Mouse (Mus musculus) lung, postnatal 36 days (tissue): Measurements from ENCODE around the gene Ccdc84.
"Not testable (repeated sequence)": the region's sequence is repeated elsewhere in the genome, so short reads cannot be mapped to it uniquely, and the experiment has no call there.

Experiments used
- DNase-seq: peaks from one replicate; pipeline ENCODE4 v3.0.0; 2022; ENCODE audit warnings: mixed read lengths

The Ccdc84 gene

DNA sequence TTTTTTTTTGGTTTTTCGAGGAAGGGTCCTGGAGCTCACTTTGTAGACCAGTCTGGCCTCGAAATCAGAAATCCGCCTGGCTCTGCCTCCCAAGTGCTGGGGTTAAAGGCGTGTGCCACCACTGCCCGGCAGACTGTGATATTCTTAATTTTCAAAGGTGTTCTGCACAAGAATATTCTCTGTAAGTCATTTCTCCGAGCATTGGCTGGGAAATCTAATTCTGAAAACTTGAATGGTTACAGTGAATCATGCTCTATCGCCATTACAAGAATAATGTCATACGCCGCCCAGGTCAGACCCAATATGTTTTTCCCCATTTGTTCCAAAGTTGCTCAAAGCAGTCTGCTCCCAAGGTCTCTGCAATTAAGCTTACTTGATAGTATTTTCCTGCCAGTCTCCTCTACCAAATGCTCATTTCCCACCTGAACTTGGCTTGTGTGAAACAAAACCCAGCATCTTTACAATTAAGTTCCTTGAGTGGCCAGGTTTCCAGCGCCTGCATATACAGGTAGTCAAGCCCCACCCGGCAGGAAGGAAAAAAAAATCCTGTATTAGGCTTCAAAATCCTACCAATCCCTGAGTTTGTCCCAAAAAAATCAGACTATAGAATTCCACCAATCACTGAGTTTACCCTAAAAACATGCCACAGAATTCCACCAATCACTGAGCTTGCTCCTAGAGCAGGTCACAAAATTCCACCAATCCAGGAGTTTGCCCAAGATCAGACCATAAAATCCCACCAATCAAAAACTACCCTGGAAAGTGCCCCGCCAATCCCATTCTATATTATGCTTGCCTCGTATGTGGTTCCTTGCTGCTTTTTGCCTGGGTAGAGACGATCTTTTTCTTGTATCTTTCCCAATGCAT, at the start of gene Ccdc84:
TSS of gene Ccdc84 (minus strand) at position 51 of the 867 bp plus-strand sequence.
- no peak for DNase-seq

DNA sequence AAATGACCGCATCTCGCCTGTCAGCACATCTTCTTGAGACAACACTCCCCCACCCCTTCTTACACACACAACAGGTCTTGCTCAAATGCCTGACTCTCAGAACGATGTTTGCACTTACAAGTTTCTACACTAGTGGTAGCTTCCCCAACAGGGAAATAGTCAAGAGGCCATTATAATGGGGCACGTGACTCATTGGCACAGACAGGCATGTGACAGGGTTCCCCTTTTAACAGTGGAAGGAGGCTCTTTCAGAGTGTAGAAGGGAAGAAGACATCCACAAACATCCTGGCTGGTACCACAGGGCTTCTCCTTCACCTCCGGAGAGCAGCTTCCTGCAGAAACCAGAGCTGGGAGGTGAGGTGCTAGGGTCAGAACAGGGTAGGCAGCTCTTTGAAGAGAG, 43.6 kb upstream of the Ccdc84 start:
- DNase-seq = peak; percentile 80

DNA sequence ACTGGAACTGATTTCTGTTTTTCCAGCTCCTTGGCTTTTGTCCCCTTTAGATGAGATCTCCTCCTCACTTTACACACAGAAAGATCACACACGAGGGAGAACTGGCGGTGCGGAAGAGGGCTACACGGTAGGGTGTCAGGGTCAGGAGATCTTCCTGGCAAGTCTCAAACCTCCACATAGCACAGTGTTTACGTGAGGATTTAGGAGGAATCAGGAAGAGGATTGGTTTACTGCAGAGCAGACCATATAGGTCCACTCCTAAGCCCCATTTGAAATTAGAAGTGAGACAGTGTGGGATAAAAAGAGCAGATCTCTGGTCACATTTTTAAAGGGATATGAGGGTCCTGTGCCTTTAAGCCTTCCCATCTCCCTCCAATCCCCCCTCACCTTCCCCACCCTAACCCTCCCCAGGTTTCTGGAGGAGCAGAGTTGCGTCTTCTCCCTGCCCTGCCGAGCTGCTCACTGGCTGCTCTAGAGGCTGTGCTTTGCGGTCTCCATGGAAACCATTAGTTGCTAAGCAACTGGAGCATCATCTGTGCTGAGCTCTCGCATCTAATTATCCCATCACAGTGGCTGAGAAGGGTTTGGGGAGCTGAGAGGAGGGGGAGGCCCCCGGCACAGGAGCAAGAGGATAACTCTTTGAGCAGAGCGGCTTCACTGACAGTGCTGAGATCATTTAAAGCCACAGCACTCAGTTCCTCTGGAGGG, 38.8 kb upstream of the Ccdc84 start:
- no peak for DNase-seq

DNA sequence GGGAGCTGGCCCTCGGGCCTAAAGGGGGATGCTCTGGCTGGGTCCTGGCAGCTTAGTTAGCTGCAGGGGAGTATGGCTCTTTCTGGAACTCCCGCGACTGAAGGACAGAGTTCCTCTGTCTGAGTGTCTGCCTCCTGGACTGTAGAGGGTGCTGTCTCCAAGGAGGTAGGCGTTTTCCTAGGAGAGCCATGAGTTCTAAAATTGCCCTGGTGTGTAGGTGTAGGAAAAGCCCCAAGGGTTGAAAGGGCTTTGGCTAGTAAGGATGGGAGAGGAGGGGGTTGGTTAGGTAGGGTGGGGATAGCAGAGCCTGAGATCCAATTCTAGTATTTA, 36.5 kb upstream of the Ccdc84 start, which contains the start of gene Upk2:
TSS of gene Upk2 (minus strand) at position 86 of the 330 bp plus-strand sequence.
- DNase-seq = peak; percentile 9

DNA sequence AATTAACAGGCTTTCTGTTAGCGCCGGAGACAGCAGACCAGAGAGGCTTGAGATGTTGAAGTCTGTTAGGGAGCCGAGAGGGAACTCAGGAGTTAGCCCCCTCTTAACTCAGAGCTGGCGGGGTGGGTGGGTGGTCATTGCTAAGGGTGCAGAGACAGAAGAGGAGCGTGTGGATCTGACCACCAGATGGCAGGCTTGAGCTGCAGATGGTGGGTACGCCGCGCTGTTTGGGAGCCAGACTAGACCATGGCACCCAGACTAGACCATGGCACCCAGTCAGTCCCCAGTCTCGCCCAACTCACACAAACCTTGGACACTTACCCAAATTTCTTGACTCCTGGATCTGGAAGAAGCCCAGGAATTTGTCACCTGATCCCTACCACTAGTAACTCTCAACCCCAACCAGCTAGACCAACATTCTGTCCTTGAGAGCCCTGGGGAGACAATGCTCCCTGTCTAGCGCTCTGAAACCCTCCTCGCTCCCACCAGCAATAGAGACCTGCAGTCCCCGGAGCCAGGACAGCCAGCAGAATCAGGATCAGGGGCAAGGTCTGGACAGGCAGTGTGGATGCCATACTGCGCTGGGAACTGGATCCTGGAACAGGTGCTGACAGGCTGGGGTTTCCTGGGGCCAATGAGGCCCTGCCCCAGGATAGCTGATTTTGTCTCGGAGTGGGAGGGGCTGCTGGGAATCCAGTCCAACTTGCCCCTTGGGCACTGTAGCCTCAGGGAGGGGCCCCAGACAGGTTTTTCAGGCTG, 35.9 kb upstream of the Ccdc84 start:
- peak; percentile 92 for DNase-seq

DNA sequence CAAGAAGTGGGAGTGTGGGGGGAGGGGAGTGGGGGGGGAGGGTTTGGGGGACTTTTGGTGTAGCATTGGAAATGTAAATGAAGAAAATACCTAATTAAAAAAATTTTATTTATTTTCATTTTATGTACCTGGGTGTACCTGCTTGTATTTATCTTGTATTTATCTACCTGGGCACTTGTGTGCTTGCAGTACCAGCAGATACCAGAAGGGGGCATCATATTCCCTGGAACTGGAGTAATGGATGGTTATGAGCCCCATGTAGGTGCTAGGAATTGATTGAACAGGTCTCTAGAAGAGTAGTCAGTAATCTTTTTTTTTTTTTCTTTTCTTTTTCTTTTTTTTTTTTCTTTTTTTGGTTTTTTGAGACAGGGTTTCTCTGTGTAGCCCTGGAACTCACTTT, 32.0 kb upstream of the Ccdc84 start:
- peak; percentile 58 for DNase-seq

DNA sequence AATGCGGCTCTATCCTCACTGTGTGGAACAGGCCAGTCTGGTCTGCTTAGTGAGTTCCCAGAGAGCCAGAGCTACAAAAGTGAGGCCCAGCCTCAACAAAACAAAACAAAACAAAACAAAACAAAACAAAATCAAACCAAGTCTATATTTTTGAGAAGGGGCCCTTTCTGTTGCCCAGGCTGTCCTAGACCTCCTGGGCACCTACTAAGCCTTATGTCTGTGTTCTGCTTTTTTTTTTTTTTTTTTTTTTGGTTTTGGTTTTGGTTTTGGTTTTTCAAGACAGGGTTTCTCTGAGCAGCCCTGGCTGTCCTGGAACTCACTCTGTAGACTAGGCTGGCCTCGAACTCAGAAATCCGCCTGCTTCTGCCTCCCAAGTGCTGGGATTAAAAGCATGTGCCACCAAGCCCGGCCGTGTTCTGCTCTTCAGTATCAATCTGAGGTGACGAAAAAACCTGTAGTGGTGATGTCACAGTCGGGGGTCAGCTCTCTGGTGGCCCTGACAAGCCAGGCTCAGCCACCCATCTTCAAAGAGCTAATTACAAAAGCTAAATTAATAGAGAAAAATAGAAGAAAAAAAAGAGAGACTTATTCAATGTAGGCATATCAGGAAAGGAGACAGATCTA, 26.1 kb upstream of the Ccdc84 start:
- not testable (repeated sequence) for DNase-seq

DNA sequence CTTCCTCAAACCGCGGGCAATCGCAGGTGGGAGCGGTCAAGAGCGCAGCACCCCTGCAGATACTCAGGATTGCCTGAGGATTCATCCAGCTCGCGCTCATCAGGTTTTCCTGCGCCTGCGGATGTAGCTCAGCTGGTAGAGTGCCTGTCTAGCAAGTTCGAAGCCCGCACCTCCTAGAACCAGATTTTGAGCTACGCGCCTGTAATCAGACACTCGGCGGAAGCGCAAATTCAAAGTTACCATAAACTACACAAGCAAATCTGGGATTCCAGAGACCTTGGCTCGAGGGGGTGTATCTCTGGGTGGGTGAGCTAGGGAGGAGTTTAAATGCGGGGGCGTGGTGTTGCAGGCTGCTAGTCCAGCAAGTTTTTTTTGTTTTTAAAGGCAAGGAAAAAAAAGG, 22.6 kb upstream of the Ccdc84 start, which contains the start of gene Foxr1:
TSS of gene Foxr1 (minus strand) at position 176 of the 400 bp plus-strand sequence.
- DNase-seq = no peak

DNA sequence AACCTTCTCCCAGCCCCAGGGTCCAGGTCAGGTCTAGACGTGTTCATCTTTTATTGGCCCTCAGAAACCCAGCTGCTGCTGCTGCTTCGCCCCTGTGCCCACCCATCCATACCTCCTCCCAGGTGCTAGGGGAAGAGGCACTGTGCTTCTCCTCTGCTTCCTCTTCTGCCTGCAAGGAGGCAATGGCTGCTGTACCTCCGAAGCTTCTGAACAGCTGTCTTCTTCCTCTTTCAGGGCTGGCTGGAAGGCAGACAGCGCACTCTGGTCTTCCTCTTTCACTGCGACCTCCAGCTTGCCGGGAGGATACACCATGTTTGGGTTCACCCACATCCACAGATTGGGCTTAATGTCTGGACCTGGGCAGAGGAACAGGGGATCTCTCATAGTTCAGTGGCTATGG, 17.4 kb upstream of the Ccdc84 start:
- peak; percentile 27 for DNase-seq

DNA sequence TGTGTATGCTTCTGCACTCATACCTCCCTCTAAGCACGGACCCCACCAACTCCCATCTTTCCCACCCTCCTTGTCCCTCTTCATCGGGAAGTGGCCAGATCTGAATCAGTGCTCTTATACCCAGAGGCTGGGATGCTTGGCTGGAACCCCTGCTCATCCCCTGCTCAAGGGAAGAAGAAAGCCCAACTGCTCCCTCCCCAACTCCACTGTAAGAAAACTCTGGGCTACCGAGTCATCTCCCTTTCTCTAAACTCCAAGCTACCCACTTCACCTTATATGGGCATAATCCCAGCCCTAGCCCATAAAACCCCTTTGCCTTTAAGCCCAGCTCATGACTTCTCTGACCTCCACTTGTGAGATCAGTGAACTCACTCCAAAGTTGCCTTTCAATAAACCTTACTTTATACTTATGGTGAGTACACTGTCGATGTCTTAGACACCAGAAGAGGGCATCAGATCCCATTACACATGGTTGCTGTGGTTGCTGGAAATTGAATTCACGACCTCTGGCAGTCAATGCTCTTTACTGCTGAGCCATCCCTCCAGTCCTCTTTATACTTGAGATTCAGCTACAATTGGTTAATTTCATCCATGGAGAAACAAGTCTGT, 14.3 kb upstream of the Ccdc84 start:
- DNase-seq = no peak

DNA sequence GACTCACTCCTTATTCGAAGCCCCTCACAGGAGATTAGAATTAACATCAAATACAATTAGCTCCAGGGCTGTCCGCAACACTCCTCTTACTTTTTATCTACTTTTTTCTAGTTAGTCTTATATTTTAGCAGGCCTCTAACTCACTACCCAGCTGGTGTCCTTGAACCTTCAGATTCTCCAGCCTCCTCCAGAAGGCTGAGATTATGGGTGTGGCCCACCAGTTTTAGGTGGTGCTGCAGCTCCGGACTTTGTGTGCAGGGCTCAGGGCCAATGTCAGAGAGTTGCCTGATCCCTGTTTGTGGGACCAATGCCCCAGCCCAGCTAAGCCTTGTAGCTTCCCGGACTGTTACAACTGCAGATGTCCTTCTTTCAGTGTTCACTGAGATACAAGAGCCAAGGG, 5.2 kb upstream of the Ccdc84 start:
- no peak for DNase-seq

DNA sequence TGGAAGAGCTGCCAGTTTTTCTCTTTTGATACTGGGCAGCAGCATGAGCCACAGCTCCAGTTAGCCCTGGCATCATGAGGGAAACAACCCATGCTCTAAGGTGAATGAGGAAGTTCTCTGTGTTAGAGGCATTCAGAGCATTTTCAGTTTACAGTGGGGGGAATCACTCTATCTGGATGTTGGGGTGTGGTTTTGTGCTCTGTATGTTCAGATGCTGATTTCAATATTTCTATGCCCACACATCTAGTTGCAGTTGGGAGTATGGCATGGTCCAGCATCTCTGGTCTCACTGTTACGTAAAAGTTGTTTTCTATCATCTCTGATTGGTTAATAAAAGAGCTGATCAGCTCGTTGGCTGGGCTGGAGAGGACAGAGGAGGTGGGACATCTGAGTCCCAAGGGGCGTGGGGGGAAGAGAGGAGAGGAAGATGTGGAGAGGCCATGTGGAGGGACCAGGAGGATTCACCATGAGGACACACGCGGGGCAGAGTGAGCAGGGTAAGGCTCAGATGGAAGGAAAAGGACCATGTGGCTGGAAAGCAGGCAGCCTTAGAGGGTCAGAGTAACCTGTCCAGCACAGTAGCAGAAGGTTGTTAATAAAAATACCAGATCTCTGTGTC, 2.0 kb upstream of the Ccdc84 start:
- no peak for DNase-seq

DNA sequence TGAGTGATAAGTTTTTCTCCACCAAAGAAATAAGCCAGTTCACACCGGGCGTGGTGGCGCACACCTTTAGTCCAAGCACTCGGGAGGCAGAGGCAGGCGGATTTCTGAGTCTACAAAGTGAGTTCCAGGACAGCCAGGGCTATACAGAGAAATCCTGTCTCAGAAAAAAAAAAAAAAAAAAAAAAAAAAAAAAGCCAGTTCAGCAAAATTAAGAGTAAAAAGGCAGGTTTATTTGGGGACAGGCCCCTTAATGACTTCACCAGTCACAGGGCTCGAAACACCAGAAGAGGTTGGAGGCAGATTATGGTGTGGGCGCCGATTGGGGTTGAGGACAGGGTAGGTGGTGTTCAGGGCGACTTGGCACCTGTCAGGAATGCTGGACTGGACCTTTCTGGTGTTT, 1.4 kb upstream of the Ccdc84 start:
- DNase-seq = not testable (repeated sequence)

DNA sequence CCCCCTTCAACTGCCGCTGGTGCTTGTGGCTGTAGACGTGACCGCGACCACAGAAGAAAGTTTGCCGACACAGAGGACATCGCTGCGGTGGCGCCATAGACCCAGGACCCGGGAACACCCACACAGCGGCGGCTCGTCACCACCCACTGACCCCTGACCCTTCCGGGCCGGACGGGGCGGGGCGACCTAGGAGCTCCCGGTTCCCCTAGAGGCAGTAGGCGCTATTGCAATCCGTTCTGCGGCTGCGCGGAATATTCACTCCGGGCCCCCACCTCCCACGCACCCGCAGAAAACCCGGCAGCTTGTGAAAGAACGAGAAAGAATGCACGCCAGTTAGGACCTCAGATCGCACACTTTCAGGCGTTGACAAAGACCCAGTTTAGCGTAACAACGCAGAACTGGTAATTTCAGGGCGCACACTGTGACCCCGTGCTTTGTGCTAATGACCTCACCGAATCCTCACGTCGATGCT, 441 bp downstream of the Ccdc84 start:
- peak; percentile 96 for DNase-seq

DNA sequence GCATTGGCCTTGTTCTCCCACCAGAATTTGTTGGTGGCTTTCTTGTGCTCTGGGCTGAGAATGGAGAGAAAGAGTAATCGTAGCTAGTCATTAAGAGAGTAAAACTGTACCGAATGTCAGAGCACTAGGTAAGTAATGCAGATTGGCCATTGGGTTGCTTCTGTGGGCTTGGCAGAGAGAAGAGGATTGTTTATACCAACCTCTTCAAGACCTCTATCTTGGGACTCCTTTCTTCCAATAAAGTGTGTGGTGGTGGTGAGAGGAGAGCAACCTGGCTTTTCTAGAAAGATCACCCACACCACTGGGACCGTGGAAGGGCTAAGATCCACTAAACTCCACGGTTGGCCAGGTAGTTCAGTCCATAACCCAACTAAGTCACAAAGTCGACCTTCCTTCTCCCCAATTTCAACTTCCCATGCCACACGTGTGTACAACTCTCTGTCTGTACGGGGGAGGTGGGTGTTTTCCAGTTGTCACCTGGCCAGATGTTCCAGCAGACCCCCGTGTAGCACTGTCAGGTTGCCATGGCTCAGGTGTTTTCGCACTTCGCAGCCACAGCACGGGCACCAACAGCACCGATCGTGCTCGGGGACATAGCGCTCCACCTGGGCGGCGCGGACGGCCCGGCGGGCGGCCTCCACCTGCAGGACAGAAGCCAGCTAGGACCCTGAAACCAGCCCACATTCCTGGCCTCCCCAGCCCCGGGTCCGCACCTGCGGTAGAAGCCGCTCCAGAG, 1.0 kb downstream of the Ccdc84 start:
- no peak for DNase-seq

DNA sequence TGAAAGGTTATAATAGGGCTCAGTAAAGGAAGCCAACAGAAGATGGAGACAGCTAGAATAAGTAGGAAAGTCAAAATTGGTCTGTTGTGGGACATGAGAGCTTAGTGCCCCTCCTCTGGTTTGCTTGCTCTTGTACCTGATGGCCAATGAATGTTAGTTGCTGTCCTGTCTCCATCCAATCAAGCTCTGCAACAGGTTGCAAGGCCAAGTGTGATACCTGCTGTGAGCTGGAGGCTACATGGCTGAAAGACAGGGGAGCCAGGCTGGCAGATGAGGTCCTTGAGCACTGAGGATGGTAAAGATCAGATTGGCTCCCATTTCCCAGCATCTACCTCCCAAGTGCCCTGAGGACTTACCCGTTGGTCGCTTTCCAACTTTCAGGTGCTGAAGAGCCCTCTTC, 5.6 kb downstream of the Ccdc84 start:
- no peak for DNase-seq

DNA sequence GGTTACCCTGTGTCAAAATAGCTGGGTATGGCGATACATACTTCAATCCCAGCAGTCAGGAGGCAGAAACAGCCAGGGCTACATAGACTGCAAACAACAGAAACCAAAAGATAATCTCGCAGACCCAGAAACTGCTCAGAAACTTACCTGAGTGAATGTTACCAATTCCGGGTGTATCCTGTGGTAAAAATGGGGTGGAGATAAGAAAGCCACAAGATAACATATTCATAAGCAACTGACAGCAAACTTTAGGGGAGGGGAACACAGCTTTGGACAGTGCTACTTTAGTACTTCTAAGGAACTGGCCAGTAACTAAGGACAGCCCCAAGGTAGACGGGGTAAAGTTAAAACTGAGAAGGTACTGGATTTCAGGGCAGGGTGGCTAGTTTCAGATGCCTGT, 6.1 kb downstream of the Ccdc84 start:
- DNase-seq = no peak

DNA sequence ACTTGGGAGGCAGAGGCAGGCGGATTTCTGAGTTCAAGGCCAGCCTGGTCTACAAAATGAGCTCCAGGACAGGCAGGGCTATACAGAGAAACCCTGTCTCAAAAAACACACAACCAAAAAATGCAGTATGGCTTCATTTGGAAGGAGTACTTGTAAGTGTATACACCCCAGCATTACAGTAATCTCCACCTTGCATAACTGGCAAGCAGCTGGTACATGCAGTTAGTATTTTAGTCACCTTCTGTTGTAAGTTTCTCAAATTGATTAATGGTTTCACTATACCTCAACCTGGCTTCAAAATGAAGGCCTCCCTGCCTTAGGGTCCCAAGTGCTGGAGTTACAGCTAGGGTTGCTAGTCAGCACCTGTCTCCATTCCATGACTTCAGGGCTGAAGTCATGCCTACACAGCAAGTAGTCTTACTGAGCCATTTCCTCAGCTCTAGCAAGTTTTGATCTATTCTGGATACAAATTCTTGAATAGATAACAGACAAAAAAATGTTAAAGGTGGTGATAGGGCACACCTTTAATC, 6.7 kb downstream of the Ccdc84 start:
- no peak for DNase-seq

DNA sequence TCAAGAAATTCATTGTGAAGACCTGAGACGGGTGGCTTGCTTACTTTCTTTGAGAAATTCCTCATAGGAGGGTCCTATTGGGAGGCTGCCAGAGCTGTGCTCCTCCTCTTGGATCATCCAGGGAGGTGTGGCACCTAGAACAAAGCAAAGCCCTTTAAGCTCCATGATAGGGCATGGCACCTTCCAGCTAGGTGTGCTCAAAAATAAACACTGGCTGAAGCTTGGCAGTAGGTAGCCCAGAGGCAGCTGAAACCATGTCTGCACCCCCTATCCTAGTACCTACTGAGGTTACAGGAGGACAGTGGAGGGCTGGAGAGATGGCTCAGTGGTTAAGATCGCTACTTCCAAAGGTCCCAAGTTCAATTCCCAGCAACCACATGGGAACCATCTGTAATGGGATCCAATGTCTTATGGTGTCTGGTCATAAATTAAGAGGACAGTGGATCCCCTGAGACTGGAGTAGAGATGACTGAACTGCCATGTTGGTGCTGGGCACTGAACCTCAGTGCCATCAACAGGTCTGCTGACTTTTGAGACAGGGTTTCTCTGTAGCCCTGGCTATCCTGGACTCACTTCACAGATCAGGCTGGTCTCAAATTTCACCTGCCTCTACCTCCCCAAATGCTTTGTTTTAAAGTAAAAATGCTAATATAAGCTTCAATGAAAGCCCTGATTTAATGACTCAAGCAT, 7.6 kb downstream of the Ccdc84 start:
- no peak for DNase-seq

DNA sequence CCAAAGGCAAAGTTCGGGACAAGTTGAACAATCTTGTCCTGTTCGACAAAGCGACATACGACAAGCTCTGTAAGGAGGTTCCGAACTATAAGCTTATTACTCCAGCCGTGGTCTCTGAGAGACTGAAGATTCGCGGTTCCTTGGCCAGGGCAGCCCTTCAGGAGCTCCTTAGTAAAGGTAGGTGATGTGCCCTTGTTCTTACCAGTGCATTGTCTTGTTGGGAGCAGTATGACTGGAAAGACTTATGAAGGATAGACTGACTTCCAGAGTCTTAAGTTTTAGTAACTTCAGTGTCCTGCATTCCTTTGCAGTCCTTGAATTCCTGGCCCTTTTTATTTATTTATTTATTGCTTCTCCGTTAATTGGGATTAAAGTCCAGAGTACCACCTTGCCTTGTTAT, 9.7 kb downstream of the Ccdc84 start:
- not testable (repeated sequence) for DNase-seq
